Mouse (Mus musculus): ENCODE data around the gene Slc12a6. TPM values are rescaled to one million over a fixed set of nuclear protein-coding genes. Genes with fewer than 3 reads are reported as not detected.
A peak's percentile ranks its signal among the peaks of the same experiment; 100 is the strongest.

Slc12a6 gene
- total and polyA plus RNA-seq, 2 experiments from 2014 or later = 6.5 to 48.1 TPM

GRCm38 (mm10) chr2:112298221-112298620, 32.6 kb downstream of the Slc12a6 start:
- Histone ChIP-seq H3K4me2 (ENCODE audit: low read depth, low read length) (no peak overlapping the region), H3K36me3 (replicated peaks; ENCODE audit: control insufficient read depth, insufficient read depth, low read length) (no peaks in the 10 kb centered on the region; the same call in 1 of the 2 replicates), H3K27ac (ENCODE audit: low read depth) (no peak overlapping the region), H3K4me1 (ENCODE audit: control insufficient read depth, insufficient read depth) (peaks cover 20% of the 10 kb centered on the region), H3K9me3 (replicated peaks; ENCODE audit: control insufficient read depth, low read length) (no peaks in the 10 kb centered on the region), H3K4me3 (ENCODE audit: low read depth, low read length) (no peak overlapping the region), H3K9ac (replicated peaks; ENCODE audit: low read depth, low read length) (no peak overlapping the region), H3K27me3 (ENCODE audit: control insufficient read depth, insufficient read depth, low read length) (no peaks in the 10 kb centered on the region)
- ATAC-seq (ENCODE audit: insufficient read depth, low read depth) = no peak
- WGBS = 95% methylated on average over 4 of the region's 4 CpGs
- no peak for DNase-seq (ENCODE audit: low spot score)
- TF ChIP-seq CTCF (IDR thresholded peaks at IDR 0.05; ENCODE audit: low read depth) = no peak
- TF ChIP-seq EP300 (IDR thresholded peaks at IDR 0.05; ENCODE audit: low read depth) = no peak

GRCm38 (mm10) chr2:112308671-112309070, 43.0 kb downstream of the Slc12a6 start:
- no peak overlapping the region for H3K9ac ChIP-seq (replicated peaks; ENCODE audit: low read depth, low read length)
- TF ChIP-seq CTCF (IDR thresholded peaks at IDR 0.05; ENCODE audit: low read depth) = no peak
- no peaks in the 10 kb centered on the region for H3K27me3 ChIP-seq (ENCODE audit: control insufficient read depth, insufficient read depth, low read length)
- peak; percentile 39 for ATAC-seq (ENCODE audit: insufficient read depth, low read depth)
- H3K4me3 ChIP-seq (ENCODE audit: low read depth, low read length) = no peak overlapping the region
- peak; percentile 45 for DNase-seq (ENCODE audit: low spot score)
- peaks cover 15% of the 10 kb centered on the region for H3K4me1 ChIP-seq (ENCODE audit: control insufficient read depth, insufficient read depth)
- peak overlapping the region; percentile 24 for H3K27ac ChIP-seq (ENCODE audit: low read depth)
- WGBS = 71% methylated on average over 3 of the region's 3 CpGs
- H3K9me3 ChIP-seq (replicated peaks; ENCODE audit: control insufficient read depth, low read length) = no peaks in the 10 kb centered on the region
- peak overlapping the region; percentile 31; the same call in 1 of the 2 replicates for H3K4me2 ChIP-seq (ENCODE audit: low read depth, low read length)
- no peaks in the 10 kb centered on the region for H3K36me3 ChIP-seq (replicated peaks; ENCODE audit: control insufficient read depth, insufficient read depth, low read length)

- 20% methylated on average over 10 of the region's 10 CpGs for WGBS
- Histone ChIP-seq H3K4me2 (ENCODE audit: low read depth, low read length) (peak overlapping the region; percentile 31), H3K9ac (replicated peaks; ENCODE audit: low read depth, low read length) (no peak overlapping the region), H3K27me3 (ENCODE audit: control insufficient read depth, insufficient read depth, low read length) (no peaks in the 10 kb centered on the region), H3K4me3 (ENCODE audit: low read depth, low read length) (no peak overlapping the region), H3K4me1 (ENCODE audit: control insufficient read depth, insufficient read depth) (peaks cover 15% of the 10 kb centered on the region), H3K36me3 (replicated peaks; ENCODE audit: control insufficient read depth, insufficient read depth, low read length) (no peaks in the 10 kb centered on the region), H3K9me3 (replicated peaks; ENCODE audit: control insufficient read depth, low read length) (no peaks in the 10 kb centered on the region), H3K27ac (ENCODE audit: low read depth) (peak overlapping the region; percentile 24)
- DNase-seq (ENCODE audit: low spot score) (peak; percentile 44), ATAC-seq (ENCODE audit: insufficient read depth, low read depth) (0 out of 2 replicates have a peak, but pooled peaks have one; percentile 36)
- TF ChIP-seq EP300 (IDR thresholded peaks at IDR 0.05; ENCODE audit: low read depth) (peak; percentile 49; the same call in 1 of the 2 replicates), CTCF (IDR thresholded peaks at IDR 0.05; ENCODE audit: low read depth) (no peak)
These were observed 43.6 kb downstream of the Slc12a6 start for GRCm38 (mm10) chr2:112309161-112309600.

GRCm38 (mm10) chr2:112315638-112316037, 50.0 kb downstream of the Slc12a6 start:
- Histone ChIP-seq H3K4me1 (ENCODE audit: control insufficient read depth, insufficient read depth) (no peaks in the 10 kb centered on the region; the same call in 1 of the 2 replicates), H3K27ac (ENCODE audit: low read depth) (no peak overlapping the region), H3K9ac (replicated peaks; ENCODE audit: low read depth, low read length) (no peak overlapping the region), H3K4me2 (ENCODE audit: low read depth, low read length) (no peak overlapping the region), H3K9me3 (replicated peaks; ENCODE audit: control insufficient read depth, low read length) (no peaks in the 10 kb centered on the region), H3K36me3 (replicated peaks; ENCODE audit: control insufficient read depth, insufficient read depth, low read length) (no peaks in the 10 kb centered on the region), H3K27me3 (ENCODE audit: control insufficient read depth, insufficient read depth, low read length) (no peaks in the 10 kb centered on the region), H3K4me3 (ENCODE audit: low read depth, low read length) (no peak overlapping the region)
- ATAC-seq (ENCODE audit: insufficient read depth, low read depth) (no peak), DNase-seq (ENCODE audit: low spot score) (no peak)
- no peak for TF ChIP-seq CTCF (IDR thresholded peaks at IDR 0.05; ENCODE audit: low read depth)
- TF ChIP-seq EP300 (IDR thresholded peaks at IDR 0.05; ENCODE audit: low read depth) = no peak
- 89% methylated on average over 7 of the region's 7 CpGs for WGBS

GRCm38 (mm10) chr2:112318227-112318626, 52.6 kb downstream of the Slc12a6 start:
- WGBS = 75% methylated on average over 2 of the region's 2 CpGs
- Histone ChIP-seq H3K4me3 (ENCODE audit: low read depth, low read length) (no peak overlapping the region), H3K9ac (replicated peaks; ENCODE audit: low read depth, low read length) (no peak overlapping the region), H3K4me2 (ENCODE audit: low read depth, low read length) (no peak overlapping the region), H3K27ac (ENCODE audit: low read depth) (no peak overlapping the region), H3K27me3 (ENCODE audit: control insufficient read depth, insufficient read depth, low read length) (no peaks in the 10 kb centered on the region), H3K36me3 (replicated peaks; ENCODE audit: control insufficient read depth, insufficient read depth, low read length) (no peaks in the 10 kb centered on the region), H3K4me1 (ENCODE audit: control insufficient read depth, insufficient read depth) (no peaks in the 10 kb centered on the region; the same call in 1 of the 2 replicates), H3K9me3 (replicated peaks; ENCODE audit: control insufficient read depth, low read length) (no peaks in the 10 kb centered on the region)
- no peak for DNase-seq (ENCODE audit: low spot score)
- ATAC-seq (ENCODE audit: insufficient read depth, low read depth) = no peak
- TF ChIP-seq CTCF (IDR thresholded peaks at IDR 0.05; ENCODE audit: low read depth) = no peak
- no peak for TF ChIP-seq EP300 (IDR thresholded peaks at IDR 0.05; ENCODE audit: low read depth)

- TF ChIP-seq EP300 (IDR thresholded peaks at IDR 0.05; ENCODE audit: low read depth) (no peak), CTCF (IDR thresholded peaks at IDR 0.05; ENCODE audit: low read depth) (no peak)
- Histone ChIP-seq H3K36me3 (replicated peaks; ENCODE audit: control insufficient read depth, insufficient read depth, low read length) (no peaks in the 10 kb centered on the region), H3K4me2 (ENCODE audit: low read depth, low read length) (no peak overlapping the region), H3K9me3 (replicated peaks; ENCODE audit: control insufficient read depth, low read length) (no peaks in the 10 kb centered on the region), H3K27ac (ENCODE audit: low read depth) (peak overlapping the region; percentile 3; the same call in 1 of the 2 replicates), H3K4me3 (ENCODE audit: low read depth, low read length) (no peak overlapping the region), H3K4me1 (ENCODE audit: control insufficient read depth, insufficient read depth) (no peaks in the 10 kb centered on the region; the same call in 1 of the 2 replicates), H3K27me3 (ENCODE audit: control insufficient read depth, insufficient read depth, low read length) (no peaks in the 10 kb centered on the region), H3K9ac (replicated peaks; ENCODE audit: low read depth, low read length) (no peak overlapping the region)
- DNase-seq (ENCODE audit: low spot score) (no peak), ATAC-seq (ENCODE audit: insufficient read depth, low read depth) (no peak)
- WGBS = 73% methylated on average over 7 of the region's 7 CpGs
These were observed 53.3 kb downstream of the Slc12a6 start for GRCm38 (mm10) chr2:112318905-112319304.
